Mouse (Mus musculus) naive thymus-derived CD4-positive, alpha-beta T cell, adult 5 months (primary cell): ENCODE data around the gene Zfp784. TPM values are rescaled to one million over a fixed set of nuclear protein-coding genes. Genes with fewer than 3 reads are reported as not detected.

Experiments
- polyA plus RNA-seq: library from polyadenylated mRNA; unstranded; fragments of 100-300 nt; shearing (Covaris generic); gene quantifications from one replicate; pipeline ENCODE4 v1.2.1, GENCODE M21; 2017

Gene Zfp784
- polyA plus RNA-seq = 2.1 TPM

DNA sequence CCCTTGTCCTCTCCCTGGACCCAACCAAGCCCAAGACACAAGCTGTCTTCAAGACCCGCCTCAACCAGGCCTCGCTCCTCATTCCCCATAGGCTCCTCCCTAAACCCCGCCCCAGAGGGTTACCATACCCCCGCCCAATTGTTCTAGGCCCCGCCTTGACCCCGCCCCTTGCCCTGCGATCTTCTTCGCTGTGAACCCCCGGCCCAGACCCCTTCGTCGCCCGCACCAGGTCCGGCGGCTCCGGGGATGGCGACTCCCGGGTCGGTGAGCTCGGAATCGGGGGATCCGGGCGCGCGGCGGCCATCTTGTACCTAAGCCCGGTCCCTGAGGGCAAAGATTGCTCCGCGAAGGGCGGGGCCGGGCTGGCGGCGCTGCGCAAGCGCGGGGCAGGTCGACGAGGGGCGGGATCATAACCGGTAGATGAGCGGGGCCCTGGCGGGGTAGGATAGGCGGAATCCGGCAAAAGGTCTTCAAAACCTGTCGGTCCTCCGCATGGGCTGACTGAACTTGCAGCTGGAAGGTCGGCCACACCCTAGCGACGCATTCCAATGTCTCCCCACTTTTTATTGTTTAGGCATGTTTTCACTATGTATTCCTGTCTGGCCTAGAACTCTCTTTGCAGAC, at the start of gene Zfp784:
TSS of gene Zfp784 (minus strand) at position 338 of the 624 bp plus-strand sequence.

GRCm38 (mm10) chr7:5080010-5080751, 41.9 kb upstream of the Zfp784 start, which contains the start of gene Epn1:
Epn1 (plus strand) TSS chr7:5080235.

DNA sequence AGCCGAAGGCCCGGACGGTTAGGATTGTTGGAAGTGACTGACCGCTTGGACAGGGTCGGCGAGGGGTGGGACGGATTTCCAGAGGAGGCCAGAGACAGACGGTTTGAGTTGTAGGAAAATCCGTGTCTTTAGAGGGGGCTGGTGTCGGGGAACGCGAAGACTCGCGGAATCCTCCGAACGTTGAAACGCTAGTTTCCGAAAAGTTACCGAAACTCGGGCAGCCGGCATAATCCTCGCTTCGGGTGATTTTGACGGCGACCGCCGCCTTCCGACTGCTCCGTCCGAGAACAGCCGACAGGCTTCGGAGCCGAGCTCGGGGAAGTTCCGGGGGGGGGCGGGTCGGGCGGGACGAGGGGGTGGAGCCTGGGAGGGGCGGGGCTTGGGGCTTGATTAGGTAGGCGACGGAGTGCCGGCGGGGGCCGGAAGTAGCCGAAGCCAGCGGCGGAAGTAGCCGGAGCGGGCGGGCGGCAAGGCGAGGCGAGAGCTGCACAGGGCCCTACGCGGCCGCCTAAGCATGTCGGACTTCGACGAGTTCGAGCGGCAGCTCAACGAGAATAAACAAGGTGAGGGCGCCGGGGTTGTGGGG, 23.6 kb upstream of the Zfp784 start, which contains the start of gene U2af2:
TSS of gene U2af2 (plus strand) at position 370 of the 586 bp plus-strand sequence.

GRCm38 (mm10) chr7:5051193-5052192, 13.2 kb upstream of the Zfp784 start, which contains the start of gene Zfp580:
Zfp580 (plus strand) TSS chr7:5051538.

GRCm38 (mm10) chr7:5033818-5034217, 4.4 kb downstream of the Zfp784 start, which contains the start of gene 4632433K11Rik:
4632433K11Rik (plus strand) TSS chr7:5034118.

GRCm38 (mm10) chr7:5020000-5020681, 18.1 kb downstream of the Zfp784 start, which contains the start of the genes Zfp865 and Ccdc106:
Zfp865 (plus strand) TSS chr7:5020376.
Ccdc106 (plus strand) TSS chr7:5020553.

GRCm38 (mm10) chr7:5015118-5016001, 22.9 kb downstream of the Zfp784 start, which contains the start of gene Gm44973:
Gm44973 (plus strand) TSS chr7:5015496.

GRCm38 (mm10) chr7:5014251-5015117, 23.8 kb downstream of the Zfp784 start, which contains the start of the genes Zfp524 and Fiz1:
Zfp524 (plus strand) TSS chr7:5014415.
Fiz1 (minus strand) TSS chr7:5014697.

DNA sequence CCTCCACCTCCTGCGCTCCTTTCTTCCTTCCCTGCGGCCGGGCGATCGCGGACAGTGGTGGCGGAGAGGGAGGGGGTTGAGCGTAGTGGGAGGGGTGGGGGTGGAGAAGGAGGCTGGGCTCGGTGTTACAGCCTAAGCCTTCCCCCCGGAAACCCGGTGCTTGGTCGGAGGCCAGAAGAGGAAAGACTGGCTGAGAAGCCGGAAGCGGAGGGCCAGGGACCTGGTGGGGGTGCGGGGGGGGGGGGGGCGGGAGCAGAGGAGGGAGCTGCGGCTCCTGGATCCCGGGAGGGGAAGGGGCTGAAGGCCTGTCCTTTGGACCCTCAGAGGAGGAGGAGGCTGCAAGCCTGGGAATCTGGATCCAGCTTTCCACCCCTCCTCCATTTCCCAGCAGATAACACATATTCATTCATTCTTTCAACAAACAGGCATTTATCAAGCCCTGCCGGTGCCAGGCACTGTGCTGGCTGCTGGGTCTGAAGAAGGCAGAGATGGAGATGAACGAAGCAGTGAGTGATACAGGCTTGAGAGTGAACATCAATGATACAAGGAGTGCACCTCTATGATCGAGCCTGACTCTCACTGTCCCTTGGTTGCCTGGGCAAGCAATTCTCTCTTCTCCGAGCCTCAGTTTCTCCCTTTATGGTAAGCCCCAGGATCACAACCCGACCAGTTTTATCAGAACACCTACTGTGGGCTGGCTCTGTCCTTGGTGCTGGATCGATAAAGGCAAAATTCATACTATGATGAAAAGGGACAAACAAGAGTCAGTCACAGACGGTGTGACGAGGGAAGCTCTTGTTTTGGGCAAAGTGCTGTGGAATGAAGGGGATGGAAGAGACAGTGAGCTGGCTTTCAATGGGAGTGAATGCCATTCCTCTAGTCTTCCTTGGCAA, 42.0 kb downstream of the Zfp784 start, which contains the start of gene Zfp579:
TSS of gene Zfp579 (minus strand) at position 156 of the 893 bp plus-strand sequence.

Other genes with a start within 250 kb of the Zfp784 start
- 2.8 TPM for gene Tmem238, start 248.8 kb downstream of the Zfp784 start, polyA plus RNA-seq
- gene Rpl28, start 245.6 kb downstream of the Zfp784 start, polyA plus RNA-seq = 358 TPM
- 236 TPM for gene Ube2s, start 225.9 kb downstream of the Zfp784 start, polyA plus RNA-seq
- 0.12 TPM for gene Shisa7, start 193.8 kb downstream of the Zfp784 start, polyA plus RNA-seq
- gene Isoc2b, start 168.2 kb downstream of the Zfp784 start, polyA plus RNA-seq = 7.4 TPM
- 0.77 TPM for gene Isoc2a, start 161.3 kb downstream of the Zfp784 start, polyA plus RNA-seq
- not detected for gene Gm36210, start 131.9 kb downstream of the Zfp784 start, polyA plus RNA-seq
- gene Zfp628, start 123.2 kb downstream of the Zfp784 start, polyA plus RNA-seq = 2.5 TPM
- gene Nat14, start 116.4 kb downstream of the Zfp784 start, polyA plus RNA-seq = not detected
- gene Ssc5d, start 112.7 kb downstream of the Zfp784 start, polyA plus RNA-seq = not detected
- not detected for gene Sbk2, start 74.0 kb downstream of the Zfp784 start, polyA plus RNA-seq
- not detected for gene Sbk3, start 67.3 kb downstream of the Zfp784 start, polyA plus RNA-seq
- 18.4 TPM for gene Zfp579, start 42.3 kb downstream of the Zfp784 start, polyA plus RNA-seq
- gene Zfp524, start 24.0 kb downstream of the Zfp784 start, polyA plus RNA-seq = 21.0 TPM
- gene Fiz1, start 23.7 kb downstream of the Zfp784 start, polyA plus RNA-seq = 54.8 TPM
- gene Gm44973, start 22.9 kb downstream of the Zfp784 start, polyA plus RNA-seq = 5.0 TPM
- gene Zfp865, start 18.1 kb downstream of the Zfp784 start, polyA plus RNA-seq = 10.7 TPM
- gene Ccdc106, start 17.9 kb downstream of the Zfp784 start, polyA plus RNA-seq = not detected
- gene 4632433K11Rik, start 4.3 kb downstream of the Zfp784 start, polyA plus RNA-seq = not detected
- 5.0 TPM for gene Zfp580, start 13.1 kb upstream of the Zfp784 start, polyA plus RNA-seq
- gene U2af2, start 23.7 kb upstream of the Zfp784 start, polyA plus RNA-seq = 117 TPM
- gene Epn1, start 41.8 kb upstream of the Zfp784 start, polyA plus RNA-seq = 23.9 TPM
- gene Rfpl4, start 78.5 kb upstream of the Zfp784 start, polyA plus RNA-seq = not detected
- not detected for gene Rasl2-9, start 87.5 kb upstream of the Zfp784 start, polyA plus RNA-seq
- 0.30 TPM for gene Vmn1r55, start 111.2 kb upstream of the Zfp784 start, polyA plus RNA-seq
- gene Vmn1r56, start 158.3 kb upstream of the Zfp784 start, polyA plus RNA-seq = not detected
- not detected for gene Vmn1r57, start 180.0 kb upstream of the Zfp784 start, polyA plus RNA-seq